Mouse (Mus musculus) adrenal gland, postnatal 14 days (tissue): ENCODE measurements at regions not wholly inside any gene's neighbourhood (a gene's known extent, or its start where the extent isn't known, plus 50 kb on each side); places are given as distances from the start of the nearest gene placed in this dataset.
A peak's percentile ranks its signal among the peaks of the same experiment; 100 is the strongest.

ENCODE experiments used
- DNase-seq: peaks from one replicate; pipeline ENCODE4 v3.0.0; 2021; ENCODE audit warnings: mixed read lengths

GRCm38 (mm10) chr3:18937333-18938122 is 690.9 kb downstream of the 1700064H15Rik start:
- DNase-seq: no peak

GRCm38 (mm10) chr3:18941301-18942177 is 686.9 kb downstream of the 1700064H15Rik start:
- no peak for DNase-seq

GRCm38 (mm10) chr3:18960341-18960740 is 668.1 kb downstream of the 1700064H15Rik start:
- DNase-seq: no peak

- DNase-seq: peak; percentile 6
These were observed 639.8 kb downstream of the 1700064H15Rik start for GRCm38 (mm10) chr3:18988662-18989061.

GRCm38 (mm10) chr3:18989577-18990240 is 638.8 kb downstream of the 1700064H15Rik start:
- peak; percentile 33 for DNase-seq

GRCm38 (mm10) chr3:19000179-19000578 is 628.3 kb downstream of the 1700064H15Rik start:
- DNase-seq: peak; percentile 65

- no peak for DNase-seq
These were observed 626.4 kb downstream of the 1700064H15Rik start for GRCm38 (mm10) chr3:19002056-19002455.

- no peak for DNase-seq
These were observed 623.7 kb downstream of the 1700064H15Rik start for GRCm38 (mm10) chr3:19004792-19005191.

GRCm38 (mm10) chr3:19044566-19044965 is 583.9 kb downstream of the 1700064H15Rik start:
- DNase-seq: no peak

GRCm38 (mm10) chr3:19045933-19046332 is 582.5 kb downstream of the 1700064H15Rik start:
- DNase-seq: no peak

GRCm38 (mm10) chr3:19046610-19047009 is 581.9 kb downstream of the 1700064H15Rik start:
- DNase-seq: no peak

GRCm38 (mm10) chr3:19055961-19056360 is 572.5 kb downstream of the 1700064H15Rik start:
- no peak for DNase-seq

GRCm38 (mm10) chr3:19056623-19057022 is 571.9 kb downstream of the 1700064H15Rik start:
- no peak for DNase-seq

- DNase-seq: no peak
These were observed 568.3 kb downstream of the 1700064H15Rik start for GRCm38 (mm10) chr3:19059906-19060870.

- DNase-seq: no peak
These were observed 566.8 kb downstream of the 1700064H15Rik start for GRCm38 (mm10) chr3:19061488-19062248.

GRCm38 (mm10) chr3:19062249-19062859 is 566.1 kb downstream of the 1700064H15Rik start:
- peak; percentile 53 for DNase-seq

GRCm38 (mm10) chr3:19067141-19067757 is 561.2 kb downstream of the 1700064H15Rik start:
- DNase-seq: no peak
